Mouse (Mus musculus): ENCODE measurements at regions not wholly inside any gene's neighbourhood (a gene's known extent, or its start where the extent isn't known, plus 50 kb on each side); places are given as distances from the start of the nearest gene placed in this dataset.

DNA sequence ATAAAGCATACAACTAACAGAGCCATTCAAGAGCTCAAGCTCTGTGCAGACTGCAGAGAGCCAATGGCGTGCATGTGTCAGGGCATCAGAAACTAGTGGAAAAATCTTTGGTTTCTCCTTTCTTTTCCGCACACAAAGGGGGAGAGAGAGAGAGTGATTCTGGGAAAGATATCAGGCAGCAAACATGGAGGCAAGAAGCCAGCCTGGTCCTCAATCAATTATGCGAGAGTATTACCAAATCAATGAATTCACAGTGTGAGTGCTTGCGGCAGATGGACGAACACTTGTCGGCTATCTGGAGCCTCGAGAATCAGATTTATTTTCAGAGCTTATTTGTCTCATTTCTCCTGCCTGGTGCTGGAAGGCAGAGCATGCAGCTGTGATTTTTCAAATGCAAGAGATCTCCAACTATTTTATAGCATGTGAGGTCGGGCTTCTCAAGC, 230.6 kb downstream of the Snx10 start:
- no peak for DNase-seq (ENCODE audit: low spot score in 2 of 2)

DNA sequence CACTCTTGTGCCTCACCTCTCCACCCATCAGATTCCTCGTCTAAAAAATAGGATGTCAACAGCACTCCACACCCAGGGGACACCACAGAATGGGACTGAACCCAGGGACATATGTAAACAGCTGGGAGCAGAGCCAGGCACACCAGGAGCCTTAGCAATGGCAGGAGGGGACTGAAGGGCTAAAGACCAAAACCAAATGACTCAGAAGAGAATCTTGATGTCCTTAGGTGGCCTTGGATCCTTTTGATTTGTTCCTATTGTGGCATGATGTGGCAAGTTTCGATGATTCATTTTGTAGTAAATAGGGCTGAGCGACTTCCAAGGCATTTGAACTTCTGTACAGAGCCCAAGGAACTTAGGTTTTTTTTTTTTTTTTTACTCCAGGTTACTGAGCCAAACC, 233.4 kb downstream of the Snx10 start:
- no peak for DNase-seq (ENCODE audit: low spot score in 2 of 2)

DNA sequence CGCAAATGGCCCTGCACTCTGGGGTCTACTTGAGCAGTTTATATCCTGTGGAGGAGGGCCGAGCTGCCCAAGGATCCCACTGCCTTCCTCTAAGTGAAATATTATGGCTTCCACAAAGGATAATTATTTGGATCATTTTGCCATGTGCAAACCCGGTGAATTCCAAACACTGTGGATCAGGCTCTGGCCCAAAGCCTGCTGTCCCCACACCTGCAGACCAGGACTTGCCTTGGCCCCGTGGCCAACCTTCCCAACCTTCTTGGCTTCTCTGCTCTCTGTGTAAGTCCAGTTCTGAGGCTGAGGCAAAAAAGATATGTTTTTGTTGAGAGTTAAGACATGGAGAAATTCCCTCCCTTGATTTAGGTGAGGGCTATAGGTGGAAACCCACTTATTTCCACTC, 234.0 kb downstream of the Snx10 start:
- no peak for DNase-seq (ENCODE audit: low spot score in 2 of 2)

DNA sequence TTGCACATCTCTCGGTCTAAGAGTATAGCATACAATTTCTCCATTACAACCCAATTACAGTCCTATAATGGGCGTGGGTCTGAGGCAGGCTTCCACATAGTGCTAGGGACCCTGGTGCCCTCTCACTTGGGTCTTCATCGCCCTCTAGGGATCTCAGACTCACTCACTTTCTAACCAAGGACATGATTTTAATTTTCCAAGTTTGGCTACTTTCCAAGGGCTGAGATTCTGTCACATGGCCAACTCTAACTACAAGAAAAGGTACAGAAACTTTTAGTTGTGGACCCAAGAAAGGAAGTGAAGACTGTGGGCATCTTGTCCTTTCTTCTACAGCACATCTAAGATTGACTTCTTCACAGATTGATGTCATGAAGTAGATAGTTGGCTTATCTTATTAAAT, 235.1 kb downstream of the Snx10 start:
- no peak for DNase-seq (ENCODE audit: low spot score in 2 of 2)

DNA sequence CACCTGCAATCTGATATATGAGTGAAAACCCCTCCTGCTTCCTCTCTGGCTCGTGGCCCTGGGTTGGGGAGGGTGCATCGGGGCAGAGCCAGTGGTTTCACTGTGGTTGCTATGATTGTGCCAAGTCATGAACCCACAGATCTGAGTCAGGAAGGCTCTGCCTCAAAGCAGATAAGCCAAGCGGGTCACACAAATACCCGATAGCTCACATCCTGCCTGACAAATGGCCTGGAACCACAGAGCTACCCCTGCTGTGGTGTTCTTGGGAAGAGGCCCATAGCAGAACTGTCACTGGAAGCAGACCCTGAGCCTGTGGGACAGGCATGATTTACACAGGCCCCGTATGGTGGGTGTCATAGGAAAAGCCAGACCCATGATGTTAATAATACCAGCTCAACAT, 236.7 kb downstream of the Snx10 start:
- no peak for DNase-seq (ENCODE audit: low spot score in 2 of 2)

DNA sequence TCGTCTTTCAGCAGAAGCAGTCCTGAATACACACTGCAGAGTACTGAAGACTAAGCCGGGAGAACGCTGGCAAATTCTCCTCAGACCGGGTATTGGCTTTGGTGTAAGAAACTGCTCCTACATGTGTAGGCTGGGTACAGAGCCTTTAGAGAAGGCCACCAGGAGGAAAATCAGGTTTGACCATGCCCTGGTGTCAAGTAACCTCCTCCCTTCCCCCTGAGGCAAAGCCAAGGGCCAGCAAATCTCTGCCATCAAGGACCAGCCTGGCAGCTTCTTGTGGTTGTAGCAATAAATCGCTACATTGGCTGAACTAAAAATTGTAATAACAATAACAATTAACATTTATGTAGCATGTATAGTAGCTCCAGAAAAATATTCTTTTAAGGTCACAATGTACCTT, 237.8 kb downstream of the Snx10 start:
- DNase-seq (ENCODE audit: low spot score in 2 of 2), result no peak

DNA sequence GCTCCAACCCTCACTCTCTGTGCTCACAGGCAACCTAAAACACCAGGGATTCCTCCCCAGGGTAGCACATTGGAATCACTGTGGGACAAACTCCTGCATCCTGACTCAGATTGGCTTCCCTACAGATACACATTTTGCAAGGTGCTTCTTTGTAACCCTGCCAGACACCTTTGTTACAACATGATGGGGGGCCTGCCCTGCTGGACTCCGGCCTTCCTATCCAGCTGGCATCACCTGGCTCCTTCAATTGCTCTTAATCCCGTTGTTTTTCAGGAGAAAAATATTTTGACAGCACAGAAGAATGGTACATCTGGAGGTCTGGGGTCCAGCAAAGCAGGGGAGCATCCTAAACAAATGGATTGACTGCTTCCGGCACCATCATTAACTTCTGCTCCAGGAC, 242.8 kb downstream of the Snx10 start:
- no peak for DNase-seq (ENCODE audit: low spot score in 2 of 2)

DNA sequence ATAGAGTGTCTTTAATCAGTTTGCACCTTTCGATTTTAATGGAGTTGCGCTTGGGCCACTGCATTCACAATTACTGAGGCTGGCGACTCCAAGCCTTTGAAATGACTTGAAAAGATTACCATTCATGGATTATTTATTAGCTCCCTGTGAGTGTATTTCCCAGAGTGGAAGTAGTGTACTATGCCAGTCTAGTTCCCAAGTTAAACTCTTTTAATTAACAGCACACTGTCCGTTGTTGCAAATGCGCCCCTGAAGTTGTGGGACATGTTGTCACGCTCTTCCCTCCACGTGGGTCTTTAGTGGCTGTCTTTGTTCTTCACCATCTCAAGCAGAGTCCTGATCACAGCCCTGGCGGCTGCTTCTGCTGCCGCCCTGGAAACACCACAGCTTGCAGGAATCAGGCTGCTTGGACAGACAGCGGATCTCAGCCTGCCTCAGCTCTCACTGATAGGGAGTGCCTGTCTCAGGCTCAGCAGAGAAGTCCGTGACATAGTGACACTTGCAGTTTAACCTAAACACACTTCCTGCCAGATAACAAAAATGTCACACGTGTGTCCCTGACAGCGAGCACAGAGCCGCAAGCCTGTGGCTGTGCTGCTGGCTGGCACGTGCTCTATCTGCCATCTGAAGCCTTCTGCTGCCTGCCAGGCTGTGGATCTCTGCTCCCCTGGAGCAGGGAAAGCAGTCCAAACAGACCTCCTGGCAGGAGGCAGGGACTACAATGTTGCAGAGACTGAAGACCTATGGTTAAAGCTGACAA, 244.1 kb downstream of the Snx10 start:
- peak in 1 of 2 experiments; percentile 15 for DNase-seq (ENCODE audit: low spot score in 2 of 2)

DNA sequence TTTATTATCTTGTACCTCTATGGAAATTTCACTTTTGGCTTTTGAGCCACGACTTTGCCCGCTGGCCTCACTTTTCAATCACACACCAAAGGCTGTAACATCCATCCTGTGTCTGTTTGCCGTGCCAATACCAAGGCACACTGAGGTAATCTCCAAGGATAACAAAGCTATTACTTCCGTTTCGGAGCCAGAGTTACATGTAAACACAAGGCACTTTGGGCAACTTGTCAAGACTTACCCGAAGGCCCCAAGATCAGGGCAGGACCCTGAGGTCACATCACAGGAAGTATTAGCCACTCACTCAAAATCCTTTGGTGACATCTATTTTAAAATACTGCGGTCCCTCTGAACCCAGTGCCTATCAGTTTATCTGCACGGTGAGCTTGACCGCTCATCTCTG, 241.3 kb downstream of the Skap2 start:
- no peak for DNase-seq (ENCODE audit: low spot score in 2 of 2)

DNA sequence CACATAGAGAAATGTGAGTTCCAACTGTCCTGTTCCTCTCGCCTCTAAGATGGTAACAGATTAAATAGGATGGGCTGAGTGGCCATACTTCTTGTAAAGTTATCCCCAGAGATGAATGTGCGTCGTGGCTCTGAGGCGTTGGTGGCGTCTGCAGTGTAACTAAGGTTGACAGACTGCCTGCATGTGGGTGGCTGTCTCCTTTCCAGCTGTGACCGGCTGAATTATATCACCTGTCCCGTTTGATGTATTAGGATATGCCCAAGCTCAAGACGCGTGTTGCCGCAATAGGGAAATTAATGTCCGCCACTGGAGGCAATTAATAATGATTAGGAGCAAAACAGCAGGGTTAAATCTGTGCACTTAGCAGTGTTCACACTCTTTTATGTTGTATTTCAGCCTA, 240.9 kb downstream of the Skap2 start:
- no peak for DNase-seq (ENCODE audit: low spot score in 2 of 2)

DNA sequence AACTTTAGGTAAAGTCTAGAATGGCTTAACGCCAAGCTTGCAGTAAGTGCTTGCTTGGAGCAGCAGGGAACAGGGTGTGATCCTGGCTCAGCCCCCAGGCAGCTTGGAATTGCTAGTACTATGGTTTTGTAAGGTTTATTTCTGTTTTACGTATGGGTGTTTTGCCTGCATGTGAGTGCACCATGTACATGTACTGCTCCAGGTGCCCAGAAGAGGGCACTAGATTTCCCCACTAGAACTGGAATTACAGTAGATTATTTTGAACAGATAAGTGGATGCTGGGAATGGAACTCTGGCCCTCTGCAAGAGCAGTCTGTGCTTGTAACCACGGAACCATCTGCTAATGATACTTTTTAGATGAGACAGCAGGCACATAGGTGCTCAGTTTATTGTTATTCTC, 237.6 kb downstream of the Skap2 start:
- DNase-seq (ENCODE audit: low spot score in 2 of 2), result peak in 1 of 2 experiments; percentile 20

DNA sequence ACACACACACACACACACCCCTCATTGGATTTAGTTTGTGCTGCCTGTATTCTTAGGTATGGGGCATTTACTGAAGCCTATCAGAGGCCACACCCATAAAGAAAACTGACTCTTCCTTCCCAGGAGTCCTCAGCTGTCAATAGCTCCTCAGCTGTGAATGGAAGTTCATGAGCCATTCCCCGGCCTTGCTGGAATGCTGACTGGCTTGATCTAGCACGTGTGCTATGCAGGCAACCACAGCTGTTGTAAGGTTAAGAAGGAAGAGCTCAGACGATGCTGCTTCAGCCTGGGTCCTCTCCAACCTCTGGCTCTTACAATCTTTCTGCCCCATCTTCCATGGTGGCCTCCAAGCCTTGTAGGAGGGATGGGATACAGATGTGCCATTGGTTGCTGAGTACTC, 226.7 kb downstream of the Skap2 start:
- DNase-seq (ENCODE audit: low spot score in 2 of 2), result no peak

DNA sequence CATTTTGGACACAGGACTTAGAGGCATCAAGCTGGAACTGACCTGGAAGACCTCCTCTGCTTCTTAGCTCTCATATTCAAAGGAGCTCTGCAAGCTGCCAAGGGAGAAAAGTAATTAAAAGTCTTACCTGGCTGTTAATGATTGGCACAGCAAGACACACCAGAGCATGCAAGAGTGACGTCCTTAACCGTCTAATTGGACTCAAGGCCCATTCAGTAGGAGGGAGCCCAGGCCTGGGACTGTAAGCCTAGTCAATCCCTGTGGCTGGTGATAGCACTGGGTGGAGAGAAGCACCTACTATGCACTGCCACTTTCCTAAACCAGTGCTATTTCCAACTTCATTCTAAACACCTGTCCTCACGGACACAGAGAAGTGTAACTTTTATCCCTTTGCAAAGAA, 225.5 kb downstream of the Skap2 start:
- no peak for DNase-seq (ENCODE audit: low spot score in 2 of 2)

DNA sequence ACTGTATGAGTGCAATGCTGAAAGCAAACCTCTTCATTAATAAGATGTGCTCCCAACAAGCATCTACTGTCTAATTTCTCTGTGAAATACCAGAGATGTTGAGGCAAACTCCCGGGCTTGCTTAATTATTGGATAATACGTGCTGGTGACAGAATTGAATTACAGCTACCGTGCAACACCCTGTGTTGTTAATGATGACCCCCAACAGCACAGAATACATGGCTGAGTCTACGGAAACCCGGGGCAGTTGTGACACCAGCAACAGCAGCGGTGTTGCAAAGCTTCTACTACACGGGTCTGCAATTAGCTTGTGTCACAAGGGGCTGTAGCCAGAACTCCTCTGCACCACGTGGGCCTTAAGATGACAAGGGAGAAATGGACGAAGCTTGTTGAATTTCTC, 224.2 kb downstream of the Skap2 start:
- DNase-seq (ENCODE audit: low spot score in 2 of 2), result no peak

DNA sequence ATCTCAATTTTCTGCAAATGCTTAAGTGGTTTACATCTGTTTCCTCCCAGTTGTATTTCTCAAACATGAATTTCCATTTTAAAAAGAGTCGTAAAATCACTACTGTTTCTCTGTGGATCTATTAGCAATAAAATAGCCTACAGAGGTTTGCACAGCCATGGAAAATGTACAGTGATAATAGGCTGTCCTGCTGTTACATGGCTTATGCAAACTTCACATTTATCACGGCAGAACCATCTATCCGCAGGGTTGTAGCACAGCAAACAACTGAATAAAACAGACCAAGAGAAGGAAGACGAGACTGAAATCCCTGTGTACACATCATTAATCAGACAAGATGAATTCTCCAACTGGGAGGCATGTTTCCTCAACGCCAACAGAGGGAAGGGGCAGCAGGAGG, 222.1 kb downstream of the Skap2 start:
- DNase-seq (ENCODE audit: low spot score in 2 of 2), result no peak

DNA sequence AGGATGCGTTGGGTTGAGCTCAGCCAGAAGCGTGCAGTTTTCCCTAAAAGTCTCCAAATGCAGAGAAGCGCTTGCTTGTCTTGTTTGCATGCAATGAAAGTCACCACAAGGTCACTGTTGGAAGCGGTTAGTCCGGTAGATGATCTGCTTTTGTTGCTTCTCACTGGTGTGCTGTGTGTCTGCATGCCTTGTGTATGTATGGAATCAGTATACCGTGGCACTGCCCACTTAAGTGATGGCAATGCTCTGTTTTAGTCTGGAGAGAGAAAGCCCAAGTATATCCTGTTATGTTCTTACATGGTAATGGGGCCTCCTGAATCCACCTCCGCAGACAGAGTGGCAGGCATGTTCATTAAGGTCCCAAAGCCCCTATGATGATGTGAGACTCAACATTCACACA, 221.7 kb downstream of the Skap2 start:
- DNase-seq (ENCODE audit: low spot score in 2 of 2), result no peak

DNA sequence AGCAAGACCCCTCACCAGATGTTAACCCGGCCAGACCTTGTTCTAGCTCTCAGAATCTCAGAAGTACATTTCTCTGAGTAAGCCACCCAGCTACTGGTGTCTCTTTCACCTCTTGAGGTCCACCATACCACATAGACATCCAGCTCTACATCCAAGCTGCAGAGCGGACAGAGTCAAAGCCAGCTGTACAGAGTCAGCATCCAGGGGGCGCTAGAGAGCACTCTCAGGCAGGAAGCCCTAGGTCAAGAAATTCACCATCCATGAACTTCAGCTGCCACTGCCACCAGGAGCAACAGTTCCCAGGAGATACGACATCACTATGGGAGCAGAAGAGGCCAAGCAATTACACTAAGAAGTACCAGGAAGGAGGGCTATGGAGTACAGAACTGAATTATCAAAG, 217.0 kb downstream of the Skap2 start:
- DNase-seq (ENCODE audit: low spot score in 2 of 2), result peak; percentile 24 to 75

DNA sequence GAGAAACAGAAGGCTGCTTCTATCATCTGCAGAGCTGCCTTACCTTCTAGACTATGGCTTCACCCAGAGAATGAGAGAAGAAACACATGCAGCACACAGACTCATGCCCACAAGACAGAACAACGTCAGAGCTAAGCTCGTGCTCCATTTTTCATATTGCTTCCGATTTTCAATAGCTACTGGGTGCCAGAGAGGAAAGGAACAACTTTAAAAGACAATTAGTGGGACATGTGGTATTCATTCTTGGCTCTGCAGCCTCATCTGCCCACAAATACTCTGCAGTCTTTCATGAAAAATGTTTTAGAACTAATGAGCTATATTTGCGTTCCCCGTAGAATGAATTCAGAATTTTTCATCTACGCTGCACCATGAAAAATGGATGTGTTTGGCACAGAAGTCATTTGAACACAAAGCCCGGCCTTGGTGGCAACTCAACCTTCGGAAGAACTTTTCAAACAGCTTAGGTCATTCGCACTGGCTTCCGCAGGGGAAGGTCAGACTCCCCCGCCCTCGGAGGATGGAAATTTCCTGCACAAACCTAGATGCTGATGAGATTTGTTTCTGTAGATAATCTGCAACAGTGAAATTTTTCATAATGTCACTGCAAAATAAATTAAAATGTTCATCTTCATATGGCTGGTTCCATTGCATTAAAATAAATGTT, 213.6 kb downstream of the Skap2 start:
- DNase-seq (ENCODE audit: low spot score in 2 of 2), result no peak

DNA sequence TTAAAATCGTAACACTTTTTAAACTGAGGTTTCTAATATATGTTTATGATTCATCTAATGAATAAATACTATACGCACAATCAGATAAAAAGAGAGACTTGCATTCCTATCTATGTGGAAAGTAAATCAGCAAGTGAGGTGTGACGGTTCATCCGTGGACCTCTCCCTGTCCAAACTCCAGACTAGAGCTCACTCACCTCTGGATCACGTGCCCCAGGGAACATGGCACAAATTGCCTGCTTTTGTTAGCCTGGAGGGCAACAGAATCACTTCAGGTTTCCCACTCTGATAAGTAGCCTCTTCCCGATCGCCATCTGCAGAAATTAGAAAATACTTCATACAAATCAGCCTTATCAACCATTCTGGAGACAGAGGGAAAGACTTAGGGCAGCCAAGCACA, 206.7 kb downstream of the Skap2 start:
- no peak for DNase-seq (ENCODE audit: low spot score in 2 of 2)
